Mouse (Mus musculus) ovary, adult 18-20 months (tissue): Measurements from ENCODE around the gene Gm7735.
"Not testable (repeated sequence)": the region's sequence is repeated elsewhere in the genome, so short reads cannot be mapped to it uniquely, and the experiment has no call there.

Source experiments
- DNase-seq: peaks from one replicate; pipeline ENCODE4 v3.0.0; 2022; ENCODE audit warnings: low spot score, mixed read lengths

Gm7735 gene

DNA sequence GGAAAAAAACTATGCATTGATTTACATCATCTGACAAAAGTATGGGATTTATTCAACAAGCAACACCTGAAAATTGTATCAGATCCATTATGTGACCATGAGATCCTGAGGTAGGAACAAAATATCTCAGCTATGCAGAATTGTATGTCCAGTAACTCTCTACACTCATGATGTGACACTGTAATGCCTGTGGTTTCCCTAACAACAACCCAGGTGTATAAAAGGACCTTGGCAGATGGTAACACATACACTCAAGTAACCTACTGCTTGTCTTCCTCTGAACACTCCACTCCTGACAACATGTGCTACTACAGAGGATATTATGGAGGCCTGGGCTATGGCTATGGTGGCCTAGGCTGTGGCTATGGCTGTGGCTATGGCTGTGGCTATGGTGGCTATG lies at the start of gene Gm7735:
Gm7735 (plus strand) TSS at position 301 of the 400 bp plus-strand sequence.
- not testable (repeated sequence) for DNase-seq

DNA sequence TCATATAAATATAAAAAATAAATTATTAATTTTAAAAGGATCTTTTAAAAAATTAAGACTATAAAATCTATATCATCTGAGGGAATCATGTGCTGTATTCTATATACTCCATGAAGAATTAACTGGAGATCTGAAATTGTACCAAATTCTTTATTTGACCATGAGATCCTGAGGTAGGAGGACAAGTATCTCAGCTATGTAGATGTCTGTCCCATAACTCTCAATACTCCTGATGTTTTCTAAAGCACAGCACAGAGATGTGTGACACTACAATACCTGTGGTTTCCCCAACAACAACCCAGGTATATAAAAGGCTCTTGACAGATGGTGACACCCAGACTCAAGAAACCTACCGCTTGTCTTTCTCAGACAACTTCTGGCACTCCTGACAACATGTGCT lies 28.7 kb upstream of the Gm7735 start, which contains the start of gene Gm6358:
Gm6358 (plus strand) TSS at position 301 of the 400 bp plus-strand sequence.
- DNase-seq: no peak

DNA sequence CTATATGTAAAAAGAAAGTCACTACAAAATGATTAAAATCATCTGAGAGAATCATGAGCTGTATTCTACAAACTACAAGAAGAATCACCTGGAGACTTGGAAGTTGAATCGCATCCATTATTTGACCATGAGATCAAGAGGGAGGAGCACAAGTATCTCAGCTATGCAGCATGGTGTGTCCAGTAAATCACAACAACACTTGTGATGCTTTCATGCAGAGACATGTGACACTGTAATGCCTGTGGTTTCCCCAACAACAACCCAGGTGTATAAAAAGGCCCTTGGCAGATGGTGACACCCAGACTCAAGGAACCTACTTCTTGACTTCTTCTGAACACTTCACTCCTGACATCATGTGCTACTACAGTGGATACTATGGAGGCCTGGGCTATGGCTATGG lies 18.5 kb upstream of the Gm7735 start, which contains the start of gene Gm10061:
Gm10061 (plus strand) TSS at position 301 of the 400 bp plus-strand sequence.
- DNase-seq: no peak

DNA sequence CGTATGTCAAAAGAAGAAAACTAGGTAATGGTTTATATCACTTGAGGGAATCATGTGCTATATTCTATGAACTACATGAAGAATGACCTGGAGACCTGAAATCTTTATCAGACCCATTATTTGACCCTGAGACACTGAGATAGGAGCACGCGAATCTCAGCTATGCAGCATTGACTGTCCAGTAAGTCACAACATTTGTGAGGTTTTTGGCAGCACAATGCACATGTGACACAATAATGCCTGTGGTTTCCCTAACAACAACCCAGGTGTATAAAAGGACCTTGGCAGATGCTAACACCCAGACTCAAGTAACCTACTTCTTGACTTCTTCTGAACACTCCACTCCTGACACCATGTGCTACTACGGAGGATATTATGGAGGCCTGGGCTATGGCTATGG lies 11.6 kb upstream of the Gm7735 start, which contains the start of gene Gm9789:
Gm9789 (plus strand) TSS at position 301 of the 400 bp plus-strand sequence.
- no peak for DNase-seq

DNA sequence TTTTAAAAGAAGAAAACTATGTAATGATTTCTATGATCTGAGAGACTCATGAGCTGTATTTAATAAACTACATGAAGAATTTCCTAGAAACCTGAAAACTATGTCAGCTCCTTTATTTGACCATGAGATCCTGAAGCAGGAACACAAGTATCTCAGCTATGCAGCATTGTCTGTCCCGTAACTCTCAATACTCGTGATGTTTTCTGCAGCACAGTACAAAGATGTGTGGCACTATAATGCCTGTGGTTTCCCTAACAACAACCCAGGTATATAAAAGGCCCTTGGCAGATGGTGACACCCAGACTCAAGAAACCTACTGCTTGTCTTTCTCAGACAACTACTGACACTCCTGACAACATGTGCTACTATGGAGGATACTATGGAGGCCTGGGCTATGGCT lies 5.1 kb downstream of the Gm7735 start, which contains the start of gene 1110057P08Rik:
1110057P08Rik (plus strand) TSS at position 301 of the 400 bp plus-strand sequence.
- DNase-seq: no peak

DNA sequence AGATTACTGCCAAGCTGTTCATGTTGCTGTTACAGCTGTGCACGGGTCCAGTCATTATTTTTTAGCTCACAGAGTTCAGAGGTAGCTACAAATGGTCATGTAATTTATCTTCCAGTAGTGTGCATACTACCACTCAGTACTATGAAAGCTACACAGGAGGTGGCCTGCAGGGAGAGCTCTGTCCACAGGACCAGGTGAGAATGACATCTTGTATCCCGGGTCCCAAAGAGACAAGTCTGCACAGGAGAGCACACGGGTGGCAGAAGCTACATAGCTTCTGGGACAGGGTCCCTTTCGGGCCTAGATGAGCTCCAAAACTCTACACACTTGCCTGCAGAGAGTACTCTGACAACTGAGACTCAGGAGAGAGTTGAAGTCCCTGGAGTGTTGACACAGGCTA lies 19.3 kb downstream of the Gm7735 start:
- DNase-seq: no peak

DNA sequence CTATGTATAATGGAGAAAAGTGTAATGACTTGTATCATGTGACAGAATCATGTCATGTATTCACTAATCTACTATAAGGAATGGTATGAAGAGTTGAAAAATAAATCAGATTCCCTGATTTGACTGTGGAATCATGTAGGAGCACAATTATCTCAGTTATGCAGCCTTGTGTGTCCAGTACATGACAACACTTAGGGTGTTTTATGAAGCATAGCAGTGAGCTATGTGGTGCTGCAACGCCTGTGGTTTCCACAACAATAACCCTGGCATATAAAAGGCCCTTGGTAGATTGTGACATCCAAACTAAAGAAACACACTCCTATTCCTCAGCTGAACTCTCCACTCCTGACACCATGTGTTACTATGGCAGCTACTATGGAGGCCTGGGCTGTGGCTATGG lies 36.3 kb downstream of the Gm7735 start, which contains the start of gene Krtap20-2:
Krtap20-2 (plus strand) TSS at position 301 of the 400 bp plus-strand sequence.
- DNase-seq: no peak
